ENCODE assay signal across 10 mouse cellular contexts in the genomic region with DNA sequence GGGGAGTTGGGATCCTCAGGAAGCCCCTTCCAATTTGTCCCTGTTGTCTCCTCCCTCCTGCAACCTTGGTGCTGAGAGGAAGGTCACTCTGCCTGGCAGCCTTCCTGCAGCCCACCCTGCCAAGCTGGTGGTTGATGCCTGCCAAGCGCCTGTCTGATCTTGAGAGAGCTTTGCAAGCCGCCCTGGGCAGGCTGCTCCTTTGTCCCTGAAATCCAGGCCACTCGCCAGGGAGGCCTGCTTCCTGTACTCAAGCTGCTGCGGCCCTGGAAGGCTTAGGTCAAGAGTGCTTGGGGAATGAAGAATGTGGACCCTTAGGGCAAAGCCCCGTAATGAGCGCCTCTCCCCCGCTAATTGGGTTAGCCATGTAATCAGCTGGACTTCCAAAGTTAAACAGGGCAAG. TPM values are rescaled to one million over a fixed set of nuclear protein-coding genes. Genes with fewer than 3 reads are reported as not detected.
DNase-seq lines count a peak whose midpoint lies in the region; ATAC-seq lines count a peak whose summit lies in the region.
"Had no signal": no experiment of that assay in that cellular context is flagged by ENCODE, and none has a peak within 500 bp of the region (broad histone marks: within the 10 kb centered on the region; RNA-seq: fewer than 3 reads in every experiment).

No protein-coding gene starts in this region.

- H3K4me3 ChIP-seq in intestine, embryonic 15.5 days (replicated peaks): no peak overlapping the region
- no peak overlapping the region for H3K4me3 ChIP-seq in limb, embryonic 12.5 days (replicated peaks)
- H3K4me3 ChIP-seq in midbrain, embryonic 13.5 days (replicated peaks): no peak overlapping the region

- no peaks in the 10 kb centered on the region for H3K9me3 ChIP-seq in intestine, embryonic 15.5 days
- H3K9me3 ChIP-seq in limb, embryonic 12.5 days: no peaks in the 10 kb centered on the region
- H3K9me3 ChIP-seq in midbrain, embryonic 13.5 days: no peaks in the 10 kb centered on the region

- ATAC-seq in intestine, embryonic 15.5 days: peak; percentile 14; the same call in 1 of the 2 replicates
- no peak for ATAC-seq in limb, embryonic 12.5 days (ENCODE audit: insufficient number of reproducible peaks, insufficient read depth, low FRiP score, low TSS enrichment, low read depth)
- peak; percentile 78 for ATAC-seq in midbrain, embryonic 13.5 days

- peak overlapping the region; percentile 24 for H3K4me2 ChIP-seq in intestine, embryonic 15.5 days (replicated peaks)
- no peak overlapping the region for H3K4me2 ChIP-seq in limb, embryonic 12.5 days
- no peak overlapping the region for H3K4me2 ChIP-seq in midbrain, embryonic 13.5 days (replicated peaks)

- H3K27me3 ChIP-seq in intestine, embryonic 15.5 days (replicated peaks): no peaks in the 10 kb centered on the region
- no peaks in the 10 kb centered on the region for H3K27me3 ChIP-seq in limb, embryonic 12.5 days
- H3K27me3 ChIP-seq in midbrain, embryonic 13.5 days: no peaks in the 10 kb centered on the region

- H3K9ac ChIP-seq in intestine, embryonic 15.5 days: peak overlapping the region; percentile 5; the same call in 1 of the 2 replicates
- H3K9ac ChIP-seq in limb, embryonic 12.5 days (replicated peaks): peak overlapping the region; percentile 27; the same call in 1 of the 2 replicates
- no peak overlapping the region for H3K9ac ChIP-seq in midbrain, embryonic 13.5 days (replicated peaks)

- H3K36me3 ChIP-seq in intestine, embryonic 15.5 days: no peaks in the 10 kb centered on the region
- H3K36me3 ChIP-seq in limb, embryonic 12.5 days: peaks cover 29% of the 10 kb centered on the region
- H3K36me3 ChIP-seq in midbrain, embryonic 13.5 days: no peaks in the 10 kb centered on the region

- WGBS in intestine, embryonic 15.5 days: 22% methylated on average over 7 of the region's 7 CpGs
- WGBS in limb, embryonic 12.5 days: 12% methylated on average over 7 of the region's 7 CpGs
- 18% methylated on average over 7 of the region's 7 CpGs for WGBS in midbrain, embryonic 13.5 days

- DNase-seq in adrenal gland, adult 8-10 months: peak; percentile 68
- DNase-seq in cerebellum, postnatal 25 days: peak; percentile 90 to 91
- DNase-seq in heart, adult 11 months: peak; percentile 97
- DNase-seq in testis, postnatal 14 days (ENCODE audit: low spot score): peak; percentile 62
- no peak for DNase-seq in thymus, adult 18-20 months

- H3K27ac ChIP-seq in intestine, embryonic 15.5 days: peak overlapping the region; percentile 85
- peak overlapping the region; percentile 64 for H3K27ac ChIP-seq in limb, embryonic 12.5 days
- peak overlapping the region; percentile 49 for H3K27ac ChIP-seq in midbrain, embryonic 13.5 days

- peaks cover 45% of the 10 kb centered on the region for H3K4me1 ChIP-seq in intestine, embryonic 15.5 days (replicated peaks)
- peaks cover 28% of the 10 kb centered on the region for H3K4me1 ChIP-seq in limb, embryonic 12.5 days (replicated peaks)
- peaks cover 49% of the 10 kb centered on the region for H3K4me1 ChIP-seq in midbrain, embryonic 13.5 days (replicated peaks)

RNA-seq across cellular contexts. Expression of gene Ccnjl, which starts 19.6 kb away (rescaled TPM):
- 1 to 10 TPM; 1.8 to 4.8 (median 2.5) TPM for total RNA-seq in adrenal gland, adult 8-10 months (2022)
- polyA plus RNA-seq in intestine, embryonic 15.5 days (2015; fragmentation: Nextera tagmentation; extraction: Ambion mirVana): 15.9 and 16.6 TPM in 2 replicates
- polyA plus RNA-seq in limb, embryonic 12.5 days (2016; fragmentation: Nextera tagmentation; extraction: Ambion mirVana): 22.6 and 23.3 TPM in 2 replicates
- polyA plus RNA-seq in midbrain, embryonic 13.5 days (2015; fragmentation: Nextera tagmentation; extraction: Ambion mirVana): 20.9 and 24.2 TPM in 2 replicates

RNA-seq across cellular contexts. Expression of gene 4933415A04Rik, which starts 38.7 kb away (rescaled TPM):
- total RNA-seq in adrenal gland, adult 8-10 months (2022): under 1 TPM; 0.35 to 0.70 (median 0.41) TPM
- polyA plus RNA-seq in intestine, embryonic 15.5 days (2015; fragmentation: Nextera tagmentation; extraction: Ambion mirVana): 4.4 and 5.4 TPM in 2 replicates
- 4.6 and 6.3 TPM in 2 replicates for polyA plus RNA-seq in limb, embryonic 12.5 days (2016; fragmentation: Nextera tagmentation; extraction: Ambion mirVana)
- 6.6 and 7.2 TPM in 2 replicates for polyA plus RNA-seq in midbrain, embryonic 13.5 days (2015; fragmentation: Nextera tagmentation; extraction: Ambion mirVana)

RNA-seq across cellular contexts. Expression of gene Fabp6, which starts 53.2 kb away (rescaled TPM):
- total RNA-seq in adrenal gland, adult 8-10 months (2022): not detected
- polyA plus RNA-seq in intestine, embryonic 15.5 days (2015; fragmentation: Nextera tagmentation; extraction: Ambion mirVana): 1.2 TPM in 2 replicates
- not detected in 2 replicates for polyA plus RNA-seq in limb, embryonic 12.5 days (2016; fragmentation: Nextera tagmentation; extraction: Ambion mirVana)
- not detected in 2 replicates for polyA plus RNA-seq in midbrain, embryonic 13.5 days (2015; fragmentation: Nextera tagmentation; extraction: Ambion mirVana)
- total RNA-seq: ES-E14 had no signal
- polyA plus RNA-seq: spleen, adult 2 months had no signal

Comparison
In these comparisons a context has a peak if more than half of its experiments do, and no peak if none do; other contexts are left out.
1. DNase-seq: peak in adrenal gland, adult 8-10 months (single experiment), cerebellum, postnatal 25 days (2 of 2), heart, adult 11 months (single experiment) and testis, postnatal 14 days (single experiment); none in thymus, adult 18-20 months (0 of 2).
2. Peak in every context shown above with its lines, with median percentiles within 50 percentile points of each other: H3K27ac ChIP-seq.